Mouse (Mus musculus) heart, embryonic 16.5 days (tissue): Measurements from ENCODE around the gene Phyhd1. TPM values are rescaled to one million over a fixed set of nuclear protein-coding genes. Genes with fewer than 3 reads are reported as not detected.
A peak's percentile ranks its signal among the peaks of the same experiment; 100 is the strongest.

Experiments used
- ATAC-seq: fragments of 200-750 bp; cut with Nextera tagmentation; replicated peaks from 2 replicates; pipeline ENCODE4 v1.8.0; 2017; ENCODE audit warnings: moderate number of reproducible peaks; ENCODE audit not compliant: insufficient read depth, low FRiP score; ENCODE audit errors: extremely low read depth
- H3K27ac ChIP-seq: fragments of 300-500 bp; sonication (generic); 2 replicates; pipeline ENCODE4 v1.5.1; 2014; ENCODE audit warnings: mild to moderate bottlenecking, low read length, control low read depth, moderate library complexity
- H3K27me3 ChIP-seq: fragments of 300-500 bp; sonication (generic); 2 replicates; pipeline ENCODE4 v1.6.1; 2014; ENCODE audit warnings: low read length, mixed read lengths; ENCODE audit not compliant: control insufficient read depth, insufficient read depth
- H3K36me3 ChIP-seq: fragments of 300-500 bp; sonication (generic); 2 replicates; pipeline ENCODE4 v1.6.1; 2014; ENCODE audit not compliant: control insufficient read depth, insufficient read depth
- H3K4me1 ChIP-seq: fragments of 300-500 bp; sonication (generic); 2 replicates; pipeline ENCODE4 v1.6.1; 2014; ENCODE audit warnings: low read length, mixed read lengths; ENCODE audit not compliant: control insufficient read depth, insufficient read depth
- H3K4me2 ChIP-seq: fragments of 300-500 bp; sonication (generic); 2 replicates; pipeline ENCODE4 v1.6.1; 2014; ENCODE audit warnings: low read depth, mild to moderate bottlenecking, control low read depth, low read length
- H3K4me3 ChIP-seq: fragments of 300-500 bp; sonication (generic); 2 replicates; pipeline ENCODE4 v1.5.1; 2014; ENCODE audit warnings: mild to moderate bottlenecking, control low read depth, low read length
- H3K9ac ChIP-seq: fragments of 300-500 bp; sonication (generic); 2 replicates; pipeline ENCODE4 v1.6.1; 2014; ENCODE audit warnings: low read length, control low read depth
- H3K9me3 ChIP-seq: fragments of 300-500 bp; sonication (generic); replicated peaks from 2 replicates; pipeline ENCODE4 v1.6.1; 2016; ENCODE audit warnings: low read length; ENCODE audit not compliant: control insufficient read depth
- WGBS: fragments of 180-500 bp; shearing (Covaris S2); extraction: QIAGEN DNeasy Blood & Tissue Kit; methylation state at CpG from one replicate; pipeline ENCODE4 v1.1.7; 2014; 5-methylcytosine and 5-hydroxymethylcytosine counted together
- polyA plus RNA-seq: library from polyadenylated mRNA; unstranded; fragments of >200 nt; fragmentation: Nextera tagmentation; extraction: Ambion mirVana; gene quantifications from 2 replicates; pipeline ENCODE4 v1.2.1, GENCODE M21; 2015

Gene Phyhd1
- polyA plus RNA-seq, 1 experiment from 2014 or later: 9.4 TPM

GRCm38 (mm10) chr2:30287027-30287373 is 21.0 kb downstream of the Phyhd1 start:
- Histone ChIP-seq H3K9me3 (no peaks in the 10 kb centered on the region), H3K36me3 (no peaks in the 10 kb centered on the region), H3K27ac (peak overlapping the region; percentile 71), H3K9ac (peak overlapping the region; percentile 92), H3K4me3 (peak overlapping the region; percentile 89), H3K4me1 (peaks cover 23% of the 10 kb centered on the region), H3K4me2 (peak overlapping the region; percentile 89), H3K27me3 (no peaks in the 10 kb centered on the region)
- under 1% methylated on average over 10 of the region's 10 CpGs for WGBS
- no peak for ATAC-seq

- Histone ChIP-seq H3K27me3 (no peaks in the 10 kb centered on the region), H3K9me3 (no peaks in the 10 kb centered on the region), H3K4me2 (no peak overlapping the region), H3K36me3 (peaks cover 45% of the 10 kb centered on the region), H3K4me3 (no peak overlapping the region), H3K27ac (no peak overlapping the region), H3K4me1 (peaks cover 2% of the 10 kb centered on the region; the same call in 1 of the 2 replicates), H3K9ac (no peak overlapping the region)
- WGBS: 78% methylated on average over 3 of the region's 3 CpGs
- no peak for ATAC-seq
Observed at GRCm38 (mm10) chr2:30299525-30299924, 33.5 kb downstream of the Phyhd1 start.

- H3K4me2 ChIP-seq: no peak overlapping the region
- no peak overlapping the region for H3K4me3 ChIP-seq
- H3K4me1 ChIP-seq: no peaks in the 10 kb centered on the region
- no peak overlapping the region for H3K27ac ChIP-seq
- no peak for ATAC-seq
- peaks cover 50% of the 10 kb centered on the region for H3K36me3 ChIP-seq
- H3K9me3 ChIP-seq: no peaks in the 10 kb centered on the region
- WGBS: 86% methylated on average over 5 of the region's 5 CpGs
- H3K9ac ChIP-seq: no peak overlapping the region
- H3K27me3 ChIP-seq: no peaks in the 10 kb centered on the region
Observed at GRCm38 (mm10) chr2:30299966-30300365, 34.0 kb downstream of the Phyhd1 start.

DNA sequence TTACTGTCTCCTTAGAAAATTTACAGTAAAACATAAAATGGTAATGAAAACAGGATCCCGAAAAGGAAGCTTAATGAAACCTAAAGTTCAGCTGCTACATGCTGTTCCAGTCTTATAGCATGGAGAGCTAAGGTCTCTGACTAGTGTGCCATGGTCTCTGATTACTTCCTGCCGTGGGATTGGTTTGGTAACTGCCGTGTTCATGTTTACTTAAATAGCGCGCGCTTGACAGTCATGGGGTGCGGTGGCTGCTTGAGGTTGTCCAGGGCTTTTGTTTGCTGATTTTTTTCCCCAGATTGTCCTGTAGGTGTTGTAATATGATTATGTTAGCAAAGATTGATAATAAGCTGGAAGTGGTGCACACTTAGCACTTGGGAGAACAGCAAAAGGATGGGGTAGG is 40.1 kb downstream of the Phyhd1 start:
- Histone ChIP-seq H3K4me3 (no peak overlapping the region), H3K4me1 (no peaks in the 10 kb centered on the region), H3K9me3 (no peaks in the 10 kb centered on the region), H3K36me3 (peaks cover 72% of the 10 kb centered on the region), H3K27ac (no peak overlapping the region), H3K9ac (no peak overlapping the region), H3K27me3 (no peaks in the 10 kb centered on the region), H3K4me2 (no peak overlapping the region)
- no peak for ATAC-seq
- WGBS: 89% methylated on average over 7 of the region's 7 CpGs

DNA sequence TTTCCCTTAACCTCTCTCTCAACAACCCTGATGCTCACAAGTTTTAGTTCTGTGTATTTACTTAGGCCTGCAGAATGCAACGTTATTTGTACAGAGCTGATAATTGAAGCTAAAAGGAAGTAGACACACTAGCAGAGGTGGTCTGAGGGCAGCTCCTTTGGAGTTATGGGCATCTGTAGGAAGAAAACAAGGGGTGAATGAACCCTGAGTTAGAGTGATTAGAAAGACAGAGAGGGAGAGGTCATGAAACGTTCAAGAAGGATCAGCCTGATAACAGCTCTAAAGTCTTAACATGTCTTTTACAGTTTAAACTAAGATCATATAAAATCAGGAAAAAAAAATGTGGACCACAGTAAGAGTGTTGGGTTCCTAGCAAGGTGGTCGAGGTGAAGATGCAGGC is 43.3 kb downstream of the Phyhd1 start:
- Histone ChIP-seq H3K4me1 (no peaks in the 10 kb centered on the region), H3K4me3 (no peak overlapping the region), H3K9ac (no peak overlapping the region), H3K4me2 (no peak overlapping the region), H3K27ac (no peak overlapping the region), H3K9me3 (no peaks in the 10 kb centered on the region), H3K27me3 (no peaks in the 10 kb centered on the region), H3K36me3 (peaks cover 67% of the 10 kb centered on the region)
- no peak for ATAC-seq
- 78% methylated on average over 3 of the region's 3 CpGs for WGBS

DNA sequence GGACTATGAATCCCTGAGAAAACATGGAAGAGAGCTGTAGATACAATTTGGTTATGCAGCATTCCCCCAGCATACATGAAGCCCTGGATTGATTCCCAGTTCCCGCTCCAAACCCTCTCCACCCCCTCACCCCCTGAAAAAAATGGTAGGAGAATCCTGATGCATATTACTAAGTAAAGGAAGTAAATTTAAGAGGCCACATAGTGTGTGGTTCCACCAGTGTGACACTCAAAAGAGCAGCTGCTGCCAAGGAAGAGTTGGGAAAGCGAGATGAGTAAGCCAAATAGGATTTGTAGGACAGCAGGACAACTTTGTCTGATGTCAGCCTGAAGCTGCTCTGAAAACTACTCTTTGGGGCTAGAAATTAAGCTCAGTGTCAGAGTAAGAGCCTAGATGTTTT is 45.5 kb downstream of the Phyhd1 start:
- H3K9ac ChIP-seq: no peak overlapping the region
- WGBS: 93% methylated on average over 2 of the region's 2 CpGs
- no peak overlapping the region for H3K27ac ChIP-seq
- H3K9me3 ChIP-seq: no peaks in the 10 kb centered on the region
- no peak overlapping the region for H3K4me3 ChIP-seq
- no peaks in the 10 kb centered on the region for H3K4me1 ChIP-seq
- ATAC-seq: no peak
- peaks cover 71% of the 10 kb centered on the region for H3K36me3 ChIP-seq
- H3K27me3 ChIP-seq: no peaks in the 10 kb centered on the region
- H3K4me2 ChIP-seq: no peak overlapping the region

DNA sequence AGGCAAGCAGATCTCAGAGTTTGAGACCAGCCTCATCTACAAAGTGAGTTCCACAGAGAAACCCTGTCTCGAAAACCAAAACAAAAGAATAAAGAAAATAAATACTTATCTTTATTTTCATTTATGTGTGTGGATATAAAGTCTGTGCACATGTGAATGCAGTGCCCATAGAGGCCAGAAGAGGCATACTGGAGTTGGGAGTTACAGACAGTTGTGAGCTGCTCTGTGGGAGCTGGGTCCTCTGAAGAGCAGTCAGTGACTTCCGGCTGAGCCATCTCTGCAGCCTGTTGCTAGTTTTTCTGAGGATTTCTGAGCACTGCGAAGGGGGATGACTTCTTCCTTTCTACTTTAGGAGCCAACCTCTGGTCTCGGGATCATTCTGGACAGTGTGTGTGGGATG is 50.1 kb downstream of the Phyhd1 start:
- WGBS: 98% methylated on average over 4 of the region's 4 CpGs
- ATAC-seq: no peak
- H3K9me3 ChIP-seq: no peaks in the 10 kb centered on the region

GRCm38 (mm10) chr2:30316955-30317354 is 51.0 kb downstream of the Phyhd1 start:
- Histone ChIP-seq H3K4me1 (no peaks in the 10 kb centered on the region), H3K4me2 (no peak overlapping the region), H3K27ac (no peak overlapping the region), H3K9ac (no peak overlapping the region), H3K9me3 (no peaks in the 10 kb centered on the region), H3K4me3 (no peak overlapping the region), H3K36me3 (peaks cover 56% of the 10 kb centered on the region), H3K27me3 (no peaks in the 10 kb centered on the region)
- ATAC-seq: no peak
- WGBS: 92% methylated on average over 5 of the region's 5 CpGs

More for the DNA sequence above, 50.1 kb downstream of the Phyhd1 start:
- H3K4me2 ChIP-seq: no peak overlapping the region
- H3K27me3 ChIP-seq: no peaks in the 10 kb centered on the region
- H3K27ac ChIP-seq: no peak overlapping the region
- H3K4me3 ChIP-seq: no peak overlapping the region
- H3K9ac ChIP-seq: no peak overlapping the region
- H3K36me3 ChIP-seq: peaks cover 50% of the 10 kb centered on the region
- H3K4me1 ChIP-seq: no peaks in the 10 kb centered on the region

DNA sequence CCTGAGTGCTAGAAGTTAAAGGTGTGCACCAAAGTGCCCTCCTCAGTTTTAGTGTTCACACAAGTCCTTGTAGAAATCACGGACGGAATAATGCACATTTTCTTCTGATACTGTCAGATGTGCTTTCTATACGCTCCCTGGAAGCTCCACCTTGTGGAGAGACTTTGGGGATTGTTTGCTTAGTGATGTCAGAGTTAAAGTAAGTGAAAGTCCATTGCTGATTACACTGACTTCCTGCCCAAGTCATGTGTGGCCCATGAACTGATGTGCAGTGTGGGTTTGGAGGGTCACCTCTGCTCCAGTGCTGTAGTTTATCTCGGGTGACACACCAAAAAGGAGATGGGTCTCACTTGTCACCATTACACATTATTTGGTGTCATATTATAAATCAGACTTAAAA is 53.3 kb downstream of the Phyhd1 start:
- Histone ChIP-seq H3K4me2 (no peak overlapping the region), H3K9me3 (no peaks in the 10 kb centered on the region), H3K4me1 (no peaks in the 10 kb centered on the region), H3K27me3 (no peaks in the 10 kb centered on the region), H3K4me3 (no peak overlapping the region), H3K36me3 (peaks cover 64% of the 10 kb centered on the region), H3K9ac (no peak overlapping the region), H3K27ac (no peak overlapping the region)
- 81% methylated on average over 4 of the region's 4 CpGs for WGBS
- no peak for ATAC-seq

DNA sequence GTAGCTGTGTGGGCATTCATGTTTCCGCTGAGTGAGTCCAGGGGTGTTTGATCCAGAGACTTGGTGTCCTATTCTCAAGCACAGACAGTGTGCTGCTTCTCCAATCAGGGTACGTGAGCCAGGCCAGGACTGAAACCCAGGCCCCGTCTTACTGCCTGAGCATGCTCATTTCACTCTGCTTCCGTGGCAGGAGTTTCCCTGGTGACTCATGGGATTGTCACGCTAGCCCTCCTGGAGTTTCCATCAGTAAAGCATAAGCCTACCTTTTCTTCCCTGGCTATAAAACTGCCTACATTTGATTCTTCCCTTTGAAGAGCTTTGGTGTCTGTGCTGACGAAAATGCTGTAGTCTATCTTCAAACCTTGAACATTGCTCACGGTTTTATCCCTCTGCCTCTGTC is 57.1 kb downstream of the Phyhd1 start:
- WGBS: 86% methylated on average over 7 of the region's 7 CpGs

More for the DNA sequence above, 57.1 kb downstream of the Phyhd1 start:
- Histone ChIP-seq H3K4me1 (no peaks in the 10 kb centered on the region), H3K27me3 (no peaks in the 10 kb centered on the region), H3K36me3 (peaks cover 69% of the 10 kb centered on the region), H3K9ac (no peak overlapping the region), H3K4me2 (no peak overlapping the region), H3K9me3 (no peaks in the 10 kb centered on the region), H3K4me3 (no peak overlapping the region), H3K27ac (no peak overlapping the region)
- ATAC-seq: no peak
